15 mouse cellular contexts compared by ENCODE assay signal in the genomic region with DNA sequence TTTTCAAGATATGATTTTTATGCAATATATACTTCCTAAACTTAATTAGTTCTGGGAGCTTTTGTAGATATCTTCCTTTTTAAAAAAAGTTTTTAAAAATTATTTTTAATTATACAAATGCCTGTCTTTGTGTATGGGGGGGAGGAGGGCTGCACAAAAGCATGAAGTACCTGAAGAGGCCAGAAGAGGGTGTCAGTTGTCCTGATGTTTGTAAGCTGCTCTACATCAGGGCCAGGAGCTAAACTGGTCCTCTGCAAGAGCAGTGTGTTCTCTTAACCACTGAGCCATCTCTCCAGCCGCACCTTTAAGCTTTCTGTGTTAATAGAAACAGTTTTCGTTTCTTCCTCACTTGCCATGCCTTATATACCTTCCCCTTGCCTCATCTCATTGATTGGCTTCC. TPM values are rescaled to one million over a fixed set of nuclear protein-coding genes. Genes with fewer than 3 reads are reported as not detected.
DNase-seq lines count a peak whose midpoint lies in the region; ATAC-seq and TF ChIP-seq lines count a peak whose summit lies in the region.
"Had no signal": no experiment of that assay in that cellular context is flagged by ENCODE, and none has a peak within 500 bp of the region (broad histone marks: within the 10 kb centered on the region; RNA-seq: fewer than 3 reads in every experiment).

No protein-coding gene starts in this region.

- no peak for TF ChIP-seq EP300 in heart, postnatal 0 days (IDR thresholded peaks at IDR 0.05; ENCODE audit: low read depth)
- no peak for TF ChIP-seq EP300 in liver, embryonic 14.5 days (IDR thresholded peaks at IDR 0.05; ENCODE audit: low read depth)
- TF ChIP-seq EP300 in ES-Bruce4 (IDR thresholded peaks at IDR 0.05; ENCODE audit: insufficient read depth, low read depth, low read length): no peak

- no peak for DNase-seq in heart, postnatal 0 days (ENCODE audit: low spot score)
- DNase-seq in heart, embryonic 10.5 days (ENCODE audit: low spot score): no peak
- DNase-seq in liver, embryonic 14.5 days (ENCODE audit: low read depth in 3 of 3, low spot score in 3 of 3): no peak
- DNase-seq: cerebellum, postnatal 36 days; right cerebral cortex, postnatal 14 days had no signal

- TF ChIP-seq CTCF in heart, postnatal 0 days (IDR thresholded peaks at IDR 0.05; ENCODE audit: low read depth): peak; percentile 28
- peak; percentile 16 for TF ChIP-seq CTCF in liver, embryonic 14.5 days (IDR thresholded peaks at IDR 0.05; ENCODE audit: low read depth)
- TF ChIP-seq CTCF in ES-Bruce4 (IDR thresholded peaks at IDR 0.05; ENCODE audit: low read depth, low read length): peak; percentile 11
- 0 out of 2 replicates have a peak, but pooled peaks have one; percentile 4 for TF ChIP-seq CTCF in cortical plate, adult 2 months (IDR thresholded peaks at IDR 0.05; ENCODE audit: extremely low read depth, insufficient read depth, low read length)

- no peak overlapping the region for H3K4me2 ChIP-seq in heart, postnatal 0 days (ENCODE audit: low read depth, low read length)
- H3K4me2 ChIP-seq in liver, embryonic 14.5 days (ENCODE audit: low read depth): no peak overlapping the region
- no peak overlapping the region for H3K4me2 ChIP-seq in liver, embryonic 12.5 days

- H3K9me3 ChIP-seq in heart, postnatal 0 days (replicated peaks; ENCODE audit: control insufficient read depth, low read length): no peaks in the 10 kb centered on the region
- no peaks in the 10 kb centered on the region for H3K9me3 ChIP-seq in heart, embryonic 10.5 days
- H3K9me3 ChIP-seq in liver, embryonic 14.5 days (ENCODE audit: control insufficient read depth, low read length): no peaks in the 10 kb centered on the region
- H3K9me3 ChIP-seq in liver, embryonic 12.5 days (replicated peaks): no peaks in the 10 kb centered on the region
- H3K9me3 ChIP-seq in ES-Bruce4 (replicated peaks; ENCODE audit: control insufficient read depth, insufficient read depth, low read length, poor library complexity, severe bottlenecking): no peaks in the 10 kb centered on the region
- H3K9me3 ChIP-seq: G1E had no signal

- no peaks in the 10 kb centered on the region for H3K27me3 ChIP-seq in heart, postnatal 0 days (ENCODE audit: control insufficient read depth, insufficient read depth, low read length)
- H3K27me3 ChIP-seq in heart, embryonic 10.5 days (ENCODE audit: insufficient read depth, poor library complexity, severe bottlenecking): no peaks in the 10 kb centered on the region
- no peaks in the 10 kb centered on the region for H3K27me3 ChIP-seq in liver, embryonic 14.5 days (ENCODE audit: control insufficient read depth, insufficient read depth, low read length)
- H3K27me3 ChIP-seq in liver, embryonic 12.5 days (replicated peaks): no peaks in the 10 kb centered on the region
- no peaks in the 10 kb centered on the region for H3K27me3 ChIP-seq in ES-Bruce4 (ENCODE audit: control insufficient read depth, insufficient read depth, low read length, poor library complexity, severe bottlenecking)

- no peaks in the 10 kb centered on the region for H3K36me3 ChIP-seq in heart, postnatal 0 days (replicated peaks; ENCODE audit: control insufficient read depth, insufficient read depth, low read length)
- H3K36me3 ChIP-seq in heart, embryonic 10.5 days: no peaks in the 10 kb centered on the region
- no peaks in the 10 kb centered on the region for H3K36me3 ChIP-seq in liver, embryonic 14.5 days (replicated peaks; ENCODE audit: control insufficient read depth, insufficient read depth, low read depth)
- H3K36me3 ChIP-seq in liver, embryonic 12.5 days: no peaks in the 10 kb centered on the region
- no peaks in the 10 kb centered on the region for H3K36me3 ChIP-seq in ES-Bruce4 (ENCODE audit: control insufficient read depth, insufficient read depth, low read length, poor library complexity, severe bottlenecking)
- H3K36me3 ChIP-seq: G1E had no signal

- no peak for TF ChIP-seq POLR2A in ES-Bruce4 (IDR thresholded peaks at IDR 0.05; ENCODE audit: insufficient read depth, low read length)
- no peak for TF ChIP-seq POLR2A in cortical plate, adult 2 months (IDR thresholded peaks at IDR 0.05; ENCODE audit: extremely low read depth, insufficient read depth, low read length)

- ATAC-seq in heart, postnatal 0 days (ENCODE audit: insufficient read depth, low read depth): no peak
- no peak for ATAC-seq in liver, embryonic 14.5 days (ENCODE audit: insufficient read depth)
- ATAC-seq in liver, embryonic 12.5 days: no peak
- no peak for ATAC-seq in megakaryocyte-erythroid progenitor cell, adult 5-6 weeks (replicated peaks; ENCODE audit: low FRiP score, low TSS enrichment, poor library complexity, severe bottlenecking)
- no peak for ATAC-seq in frontal cortex, adult (ENCODE audit: low TSS enrichment)
- ATAC-seq: inflammation-experienced regulatory T-cells, adult 6 months had no signal

- H3K27ac ChIP-seq in heart, postnatal 0 days (ENCODE audit: low read depth): no peak overlapping the region
- H3K27ac ChIP-seq in heart, embryonic 10.5 days: no peak overlapping the region
- no peak overlapping the region for H3K27ac ChIP-seq in liver, embryonic 14.5 days
- no peak overlapping the region for H3K27ac ChIP-seq in liver, embryonic 12.5 days
- H3K27ac ChIP-seq in ES-Bruce4 (ENCODE audit: insufficient read depth, low read length): no peak overlapping the region
- no peak overlapping the region for H3K27ac ChIP-seq in cortical plate, adult 2 months (ENCODE audit: insufficient read depth, low read length)

- no peak overlapping the region for H3K9ac ChIP-seq in heart, postnatal 0 days (replicated peaks; ENCODE audit: low read depth, low read length)
- H3K9ac ChIP-seq in liver, embryonic 14.5 days (replicated peaks): no peak overlapping the region
- no peak overlapping the region for H3K9ac ChIP-seq in liver, embryonic 12.5 days
- H3K9ac ChIP-seq in ES-Bruce4 (ENCODE audit: low read depth, poor library complexity, severe bottlenecking): no peak overlapping the region

- no peak overlapping the region for H3K4me3 ChIP-seq in heart, postnatal 0 days (ENCODE audit: low read depth, low read length)
- H3K4me3 ChIP-seq in heart, embryonic 10.5 days: no peak overlapping the region
- no peak overlapping the region for H3K4me3 ChIP-seq in liver, embryonic 14.5 days (ENCODE audit: insufficient read depth in 1 of 2, low read depth in 2 of 2, low read length in 2 of 2)
- H3K4me3 ChIP-seq in liver, embryonic 12.5 days: no peak overlapping the region
- no peak overlapping the region for H3K4me3 ChIP-seq in ES-Bruce4 (ENCODE audit: low read depth, low read length)
- no peak overlapping the region for H3K4me3 ChIP-seq in cortical plate, adult 2 months (ENCODE audit: insufficient read depth, low read length)

- peaks cover 13% of the 10 kb centered on the region for H3K4me1 ChIP-seq in heart, postnatal 0 days (ENCODE audit: control insufficient read depth, insufficient read depth)
- H3K4me1 ChIP-seq in heart, embryonic 10.5 days: peaks cover 19% of the 10 kb centered on the region
- H3K4me1 ChIP-seq in liver, embryonic 14.5 days (replicated peaks; ENCODE audit: control insufficient read depth in 2 of 2, insufficient read depth in 2 of 2, low read length in 1 of 2): no peaks in the 10 kb centered on the region
- H3K4me1 ChIP-seq in liver, embryonic 12.5 days: no peaks in the 10 kb centered on the region
- no peaks in the 10 kb centered on the region for H3K4me1 ChIP-seq in ES-Bruce4 (ENCODE audit: control insufficient read depth, insufficient read depth, low read length)
- no peaks in the 10 kb centered on the region for H3K4me1 ChIP-seq in cortical plate, adult 2 months (ENCODE audit: control insufficient read depth, insufficient read depth, low read length)

- WGBS in heart, postnatal 0 days: 56% methylated on average over 2 of the region's 2 CpGs
- WGBS in heart, embryonic 10.5 days: 56% methylated on average over 2 of the region's 2 CpGs
- 31% methylated on average over 2 of the region's 2 CpGs for WGBS in liver, embryonic 14.5 days (ENCODE audit: insufficient replicate concordance)
- WGBS in liver, embryonic 12.5 days (ENCODE audit: insufficient replicate concordance): 50% methylated on average over 2 of the region's 2 CpGs

RNA-seq across cellular contexts. Expression of a gene that starts 2.4 kb away (rescaled TPM):
- 18.9 and 29.6 TPM in 2 replicates for total RNA-seq in heart, postnatal 0 days (2014; rRNA removed; ENCODE audit: low replicate concordance)
- 8.4 and 8.5 TPM in 2 replicates for polyA plus RNA-seq in heart, postnatal 0 days (2015; fragmentation: Nextera tagmentation; extraction: Ambion mirVana)
- polyA plus RNA-seq in heart, embryonic 10.5 days (2016; fragmentation: Nextera tagmentation; extraction: Ambion mirVana): 28.4 and 40.3 TPM in 2 replicates
- 0.56 and 0.75 TPM in 2 replicates for polyA plus RNA-seq in liver, embryonic 14.5 days (2012; rRNA removed)
- 0.66 and 0.67 TPM in 2 replicates for polyA plus RNA-seq in liver, embryonic 14.5 days (2014; fragmentation: Nextera tagmentation; extraction: Ambion mirVana)
- 1.8 and 2.3 TPM in 2 replicates for polyA plus RNA-seq in liver, embryonic 12.5 days (2016; fragmentation: Nextera tagmentation; extraction: Ambion mirVana)
- 0.14 and 0.24 TPM in 2 replicates for polyA plus RNA-seq in ES-Bruce4 (2011; ENCODE audit: insufficient read depth, insufficient read length, low read depth, missing spikeins)
- polyA plus RNA-seq in cortical plate, adult 2 months (2012; rRNA removed): 2.6 and 3.2 TPM in 2 replicates
- total RNA-seq in megakaryocyte-erythroid progenitor cell, adult 5-6 weeks (2014; fragmentation: Nextera tagmentation): 1.5 TPM in 1 of 2 replicates, not detected in the other
- 6.5 and 8.8 TPM in 2 replicates for total RNA-seq in megakaryocyte-erythroid progenitor cell, adult 5-6 weeks (2017)
- polyA plus RNA-seq: G1E; inflammation-experienced regulatory T-cells, adult 6 months had no signal

RNA-seq across cellular contexts. Expression of a gene that starts 49.5 kb away (rescaled TPM):
- not detected in 2 replicates for total RNA-seq in heart, postnatal 0 days (2014; rRNA removed; ENCODE audit: low replicate concordance)
- polyA plus RNA-seq in heart, postnatal 0 days (2015; fragmentation: Nextera tagmentation; extraction: Ambion mirVana): not detected in 2 replicates
- 0.07 TPM in 1 of 2 replicates, not detected in the other for polyA plus RNA-seq in heart, embryonic 10.5 days (2016; fragmentation: Nextera tagmentation; extraction: Ambion mirVana)
- polyA plus RNA-seq in liver, embryonic 14.5 days (2012; rRNA removed): not detected in 2 replicates
- polyA plus RNA-seq in liver, embryonic 14.5 days (2014; fragmentation: Nextera tagmentation; extraction: Ambion mirVana): not detected in 2 replicates
- polyA plus RNA-seq in liver, embryonic 12.5 days (2016; fragmentation: Nextera tagmentation; extraction: Ambion mirVana): not detected in 2 replicates
- polyA plus RNA-seq in ES-Bruce4 (2011; ENCODE audit: insufficient read depth, insufficient read length, low read depth, missing spikeins): not detected in 2 replicates
- polyA plus RNA-seq in cortical plate, adult 2 months (2012; rRNA removed): 0.65 and 0.78 TPM in 2 replicates
- total RNA-seq in megakaryocyte-erythroid progenitor cell, adult 5-6 weeks (2014; fragmentation: Nextera tagmentation): not detected in 2 replicates
- total RNA-seq in megakaryocyte-erythroid progenitor cell, adult 5-6 weeks (2017): not detected in 2 replicates
- total RNA-seq: gastrocnemius, postnatal 4 days had no signal
- polyA plus RNA-seq: forebrain, embryonic 11.5 days; G1E; lung, embryonic 16.5 days had no signal

RNA-seq across cellular contexts. Expression of a gene that starts 51.6 kb away (rescaled TPM):
- total RNA-seq in heart, postnatal 0 days (2014; rRNA removed; ENCODE audit: low replicate concordance): 14.9 and 18.3 TPM in 2 replicates
- polyA plus RNA-seq in heart, postnatal 0 days (2015; fragmentation: Nextera tagmentation; extraction: Ambion mirVana): 15.1 and 17.2 TPM in 2 replicates
- 24.9 and 25.6 TPM in 2 replicates for polyA plus RNA-seq in heart, embryonic 10.5 days (2016; fragmentation: Nextera tagmentation; extraction: Ambion mirVana)
- polyA plus RNA-seq in liver, embryonic 14.5 days (2012; rRNA removed): 3.5 and 5.8 TPM in 2 replicates
- 10.7 and 13.2 TPM in 2 replicates for polyA plus RNA-seq in liver, embryonic 14.5 days (2014; fragmentation: Nextera tagmentation; extraction: Ambion mirVana)
- polyA plus RNA-seq in liver, embryonic 12.5 days (2016; fragmentation: Nextera tagmentation; extraction: Ambion mirVana): 15.8 and 17.2 TPM in 2 replicates
- polyA plus RNA-seq in ES-Bruce4 (2011; ENCODE audit: insufficient read depth, insufficient read length, low read depth, missing spikeins): 25.9 and 26.1 TPM in 2 replicates
- 10.4 and 15.5 TPM in 2 replicates for polyA plus RNA-seq in cortical plate, adult 2 months (2012; rRNA removed)
- 20.2 and 21.1 TPM in 2 replicates for total RNA-seq in megakaryocyte-erythroid progenitor cell, adult 5-6 weeks (2014; fragmentation: Nextera tagmentation)
- 20.9 and 35.4 TPM in 2 replicates for total RNA-seq in megakaryocyte-erythroid progenitor cell, adult 5-6 weeks (2017)
